Mouse (Mus musculus) MEL (cell line): ENCODE measurements around the gene Olfr51. TPM values are rescaled to one million over a fixed set of nuclear protein-coding genes. Genes with fewer than 3 reads are reported as not detected.
"Not testable (repeated sequence)": the region's sequence is repeated elsewhere in the genome, so short reads cannot be mapped to it uniquely, and the experiment has no call there.

Source experiments
- DNase-seq: peaks from one replicate; pipeline ENCODE4 v3.0.0; 2011; ENCODE audit warnings: low read depth, low spot score
- H3K27ac ChIP-seq: 2 replicates; pipeline ENCODE4 v1.5.1; 2012; ENCODE audit warnings: low read depth, mild to moderate bottlenecking, control low read depth, low read length, moderate library complexity; ENCODE audit not compliant: control insufficient read depth
- H3K27me3 ChIP-seq, 2 experiments: fragments of 150-350 bp in 1 of 2; sonication (generic) in 1 of 2; 2 replicates each; pipeline ENCODE4 v1.6.1; 2012; ENCODE audit warnings: low read length in 2 of 2, mild to moderate bottlenecking in 2 of 2, improper control_type of control experiment in 1 of 2, moderate library complexity in 1 of 2; ENCODE audit not compliant: insufficient read depth in 2 of 2, control insufficient read depth in 1 of 2
- H3K36me3 ChIP-seq, 2 experiments: 2 replicates each; pipeline ENCODE4 v1.6.1; 2012 to 2014; ENCODE audit warnings: low read length in 2 of 2, improper control_type of control experiment in 1 of 2, inconsistent platforms in 1 of 2, mild to moderate bottlenecking in 1 of 2; ENCODE audit not compliant: insufficient read depth in 2 of 2, control insufficient read depth in 1 of 2
- H3K4me1 ChIP-seq, 2 experiments: fragments of 150-350 bp in 1 of 2; sonication (generic) in 1 of 2; 2 replicates each; pipeline ENCODE4 v1.6.1; 2012; ENCODE audit warnings: low read length in 2 of 2, improper control_type of control experiment in 1 of 2, mild to moderate bottlenecking in 1 of 2; ENCODE audit not compliant: insufficient read depth in 2 of 2, control insufficient read depth in 1 of 2
- H3K4me3 ChIP-seq, 2 experiments: fragments of 150-350 bp in 1 of 2; sonication (generic) in 1 of 2; 2 replicates each; pipeline ENCODE4 v1.5.1; 2012; ENCODE audit warnings: low read depth in 2 of 2, low read length in 2 of 2, mild to moderate bottlenecking in 2 of 2, moderate library complexity in 2 of 2, control low read depth in 1 of 2, improper control_type of control experiment in 1 of 2; ENCODE audit not compliant: control insufficient read depth in 1 of 2, insufficient read depth in 1 of 2
- H3K79me2 ChIP-seq: 2 replicates; pipeline ENCODE4 v1.6.1; 2012; ENCODE audit warnings: mild to moderate bottlenecking, low read length, moderate library complexity; ENCODE audit not compliant: control insufficient read depth, poor library complexity, insufficient read depth
- H3K9ac ChIP-seq: 2 replicates; pipeline ENCODE4 v1.6.1; 2012; ENCODE audit warnings: low read depth, mild to moderate bottlenecking, control low read depth, low read length, moderate library complexity; ENCODE audit not compliant: control insufficient read depth, poor library complexity, severe bottlenecking
- H3K9me3 ChIP-seq: fragments of 150-350 bp; sonication (generic); replicated peaks from 2 replicates; pipeline ENCODE4 v1.6.1; 2012; ENCODE audit warnings: mild to moderate bottlenecking, low read length, improper control_type of control experiment, moderate library complexity; ENCODE audit not compliant: insufficient read depth
- BHLHE40 ChIP-seq: IDR thresholded peaks from 2 replicates; pipeline ENCODE4 v1.6.1; 2012; ENCODE audit warnings: low read depth, mild to moderate bottlenecking, inconsistent platforms, low read length, improper control_type of control experiment, borderline replicate concordance
- E2F4 ChIP-seq: IDR thresholded peaks from 2 replicates; pipeline ENCODE4 v1.6.1; 2011; ENCODE audit warnings: low read depth, low read length, improper control_type of control experiment, borderline replicate concordance
- ETS1 ChIP-seq: IDR thresholded peaks from 2 replicates; pipeline ENCODE4 v1.6.1; 2012; ENCODE audit warnings: low read depth, mild to moderate bottlenecking, inconsistent platforms, low read length, improper control_type of control experiment, moderate library complexity
- GABPA ChIP-seq: IDR thresholded peaks from 2 replicates; pipeline ENCODE4 v1.6.1; 2012; ENCODE audit warnings: low read depth, mild to moderate bottlenecking, inconsistent platforms, low read length, improper control_type of control experiment, moderate library complexity
- GATA1 ChIP-seq: IDR thresholded peaks from 2 replicates; pipeline ENCODE4 v1.6.1; 2011; ENCODE audit warnings: low read depth, low read length, improper control_type of control experiment
- HCFC1 ChIP-seq: IDR thresholded peaks from 2 replicates; pipeline ENCODE4 v1.6.1; 2012; ENCODE audit warnings: low read depth, mild to moderate bottlenecking, inconsistent platforms, low read length, improper control_type of control experiment, moderate library complexity
- MAX ChIP-seq: IDR thresholded peaks from 2 replicates; pipeline ENCODE4 v1.6.1; 2011; ENCODE audit warnings: low read length, improper control_type of control experiment
- MEF2A ChIP-seq: IDR thresholded peaks from 2 replicates; pipeline ENCODE4 v1.6.1; 2014; ENCODE audit warnings: low read depth, mild to moderate bottlenecking, inconsistent platforms, low read length, improper control_type of control experiment; ENCODE audit not compliant: poor library complexity, insufficient replicate concordance, severe bottlenecking; ENCODE audit errors: extremely low read depth
- MYB ChIP-seq: IDR thresholded peaks from 2 replicates; pipeline ENCODE4 v1.6.1; 2011; ENCODE audit warnings: mild to moderate bottlenecking, low read depth, low read length, improper control_type of control experiment
- NRF1 ChIP-seq: IDR thresholded peaks from 2 replicates; pipeline ENCODE4 v1.6.1; 2014; ENCODE audit warnings: low read depth, mild to moderate bottlenecking, inconsistent platforms, low read length, improper control_type of control experiment, moderate library complexity; ENCODE audit not compliant: poor library complexity, insufficient read depth, severe bottlenecking
- POLR2AphosphoS2 ChIP-seq: IDR thresholded peaks from 2 replicates; pipeline ENCODE4 v1.6.1; 2011; ENCODE audit warnings: low read length, improper control_type of control experiment
- POLR2AphosphoS5 ChIP-seq: IDR thresholded peaks from 2 replicates; pipeline ENCODE4 v1.6.1; 2012; ENCODE audit warnings: low read depth, borderline replicate concordance, mild to moderate bottlenecking, inconsistent platforms, low read length, moderate library complexity, mixed read lengths
- RAD21 ChIP-seq: IDR thresholded peaks from 2 replicates; pipeline ENCODE4 v1.6.1; 2011; ENCODE audit warnings: mild to moderate bottlenecking, low read depth, low read length, improper control_type of control experiment
- RCOR1 ChIP-seq: IDR thresholded peaks from 2 replicates; pipeline ENCODE4 v1.6.1; 2012; ENCODE audit warnings: low read depth, mild to moderate bottlenecking, inconsistent platforms, low read length, improper control_type of control experiment
- SIN3A ChIP-seq: IDR thresholded peaks from 2 replicates; pipeline ENCODE4 v1.6.1; 2012; ENCODE audit warnings: low read length, improper control_type of control experiment, inconsistent platforms
- TAL1 ChIP-seq: IDR thresholded peaks from 2 replicates; pipeline ENCODE4 v1.6.1; 2012; ENCODE audit warnings: mild to moderate bottlenecking, inconsistent platforms, low read length, moderate library complexity, mixed read lengths
- TCF12 ChIP-seq: IDR thresholded peaks from 2 replicates; pipeline ENCODE4 v1.6.1; 2014; ENCODE audit warnings: low read depth, mild to moderate bottlenecking, inconsistent platforms, low read length, improper control_type of control experiment, moderate library complexity
- USF2 ChIP-seq, 2 experiments: IDR thresholded peaks; 2 replicates each; pipeline ENCODE4 v1.6.1; 2011 to 2012; ENCODE audit warnings: improper control_type of control experiment in 2 of 2, low read length in 2 of 2, borderline replicate concordance in 1 of 2, inconsistent platforms in 1 of 2, low read depth in 1 of 2, mild to moderate bottlenecking in 1 of 2; ENCODE audit not compliant: insufficient read depth in 1 of 2
- ZC3H11A ChIP-seq: IDR thresholded peaks from 2 replicates; pipeline ENCODE4 v1.6.1; 2012; ENCODE audit warnings: low read depth, mild to moderate bottlenecking, inconsistent platforms, low read length, improper control_type of control experiment
- ZKSCAN1 ChIP-seq: IDR thresholded peaks from 2 replicates; pipeline ENCODE4 v1.6.1; 2012; ENCODE audit warnings: low read depth, mild to moderate bottlenecking, inconsistent platforms, low read length, improper control_type of control experiment, moderate library complexity
- ZNF384 ChIP-seq: IDR thresholded peaks from 2 replicates; pipeline ENCODE4 v1.6.1; 2012; ENCODE audit warnings: low read depth, mild to moderate bottlenecking, inconsistent platforms, low read length, improper control_type of control experiment
- polyA plus RNA-seq, 2 experiments: library from polyadenylated mRNA; stranded (reverse) in 1 of 2; unstranded in 1 of 2; fragments of >175 nt in 1 of 2; fragments of >200 nt in 1 of 2; gene quantifications; 2 replicates each; pipeline versions ENCODE4 v1.2.1 to v1.2.4; 2012; ENCODE audit warnings: low replicate concordance in 2 of 2, low read depth in 1 of 2; ENCODE audit not compliant: insufficient read length in 2 of 2, insufficient read depth in 1 of 2, missing spikeins in 1 of 2
- total RNA-seq: library from RNA; depleted of rRNA; stranded (reverse); fragments of 300-350 nt; gene quantifications from 2 replicates; pipeline ENCODE4 v1.2.3, GENCODE M21; 2012

The Olfr51 gene
- total and polyA plus RNA-seq, 3 experiments, result not detected

DNA sequence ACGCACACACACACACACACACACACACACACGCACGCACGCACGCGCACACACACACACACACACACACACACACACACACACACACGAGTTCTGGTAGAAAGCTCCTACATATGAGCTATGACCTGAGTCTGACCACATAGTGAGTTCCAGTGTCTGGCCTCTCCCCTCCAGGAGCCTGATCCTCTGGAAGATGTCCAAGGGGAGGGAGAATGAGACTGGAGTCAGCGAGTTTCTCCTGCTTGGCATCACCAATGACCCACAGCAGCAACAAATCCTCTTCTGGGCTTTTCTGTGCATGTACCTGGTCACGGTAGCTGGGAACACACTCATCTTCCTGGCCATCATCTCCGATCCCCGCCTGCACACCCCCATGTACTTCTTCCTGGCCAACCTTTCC lies 23.4 kb downstream of the Olfr51 start:
- not testable (repeated sequence) for DNase-seq, H3K36me3 ChIP-seq, H3K27me3 ChIP-seq, H3K27ac ChIP-seq, H3K4me1 ChIP-seq, H3K79me2 ChIP-seq, H3K4me3 ChIP-seq, H3K9ac ChIP-seq, H3K9me3 ChIP-seq

GRCm38 (mm10) chr11:51029381-51029780 lies 26.0 kb downstream of the Olfr51 start:
- not testable (repeated sequence) for H3K27me3 ChIP-seq, H3K4me1 ChIP-seq

GRCm38 (mm10) chr11:51030225-51030624 lies 26.8 kb downstream of the Olfr51 start:
- no peak for DNase-seq
- no peak for TF ChIP-seq RCOR1
- no peak for TF ChIP-seq MYB
- no peak for TF ChIP-seq NRF1
- TF ChIP-seq POLR2AphosphoS2, result no peak
- no peak for TF ChIP-seq RAD21
- no peaks in the 10 kb centered on the region for H3K9me3 ChIP-seq
- H3K4me3 ChIP-seq, result no peak overlapping the region
- no peaks in the 10 kb centered on the region for H3K27me3 ChIP-seq
- H3K9ac ChIP-seq, result no peak overlapping the region
- no peaks in the 10 kb centered on the region for H3K79me2 ChIP-seq
- no peaks in the 10 kb centered on the region for H3K4me1 ChIP-seq
- H3K36me3 ChIP-seq, result no peaks in the 10 kb centered on the region
- no peak overlapping the region for H3K27ac ChIP-seq

More at GRCm38 (mm10) chr11:51029381-51029780, 26.0 kb downstream of the Olfr51 start:
- H3K79me2 ChIP-seq, DNase-seq, H3K9ac ChIP-seq, H3K4me3 ChIP-seq, H3K27ac ChIP-seq, H3K9me3 ChIP-seq, H3K36me3 ChIP-seq: not testable (repeated sequence)

GRCm38 (mm10) chr11:51032851-51033250 lies 29.5 kb downstream of the Olfr51 start:
- Histone ChIP-seq H3K79me2 (no peaks in the 10 kb centered on the region), H3K9ac (no peak overlapping the region), H3K27me3 (no peaks in the 10 kb centered on the region), H3K4me1 (no peaks in the 10 kb centered on the region), H3K9me3 (no peaks in the 10 kb centered on the region), H3K27ac (no peak overlapping the region), H3K36me3 (no peaks in the 10 kb centered on the region), H3K4me3 (no peak overlapping the region)
- no peak for DNase-seq
- TF ChIP-seq GATA1 (no peak), POLR2AphosphoS2 (no peak), MEF2A (no peak), TCF12 (no peak), USF2 (IDR thresholded peaks at IDR 0.05; ENCODE audit: borderline replicate concordance in 1 of 2, insufficient read depth in 1 of 2, low read depth in 1 of 2, low read length in 2 of 2) (no peak), ZKSCAN1 (no peak), POLR2AphosphoS5 (no peak), BHLHE40 (no peak), GABPA (no peak), ETS1 (no peak), HCFC1 (no peak), ZNF384 (no peak), MAX (no peak), SIN3A (no peak), TAL1 (no peak), E2F4 (no peak), ZC3H11A (no peak)
